Mouse (Mus musculus): ENCODE measurements around the gene Banf2. TPM values are rescaled to one million over a fixed set of nuclear protein-coding genes. Genes with fewer than 3 reads are reported as not detected.

Banf2 gene
- polyA plus RNA-seq, 1 experiment from 2014 or later: not detected

DNA sequence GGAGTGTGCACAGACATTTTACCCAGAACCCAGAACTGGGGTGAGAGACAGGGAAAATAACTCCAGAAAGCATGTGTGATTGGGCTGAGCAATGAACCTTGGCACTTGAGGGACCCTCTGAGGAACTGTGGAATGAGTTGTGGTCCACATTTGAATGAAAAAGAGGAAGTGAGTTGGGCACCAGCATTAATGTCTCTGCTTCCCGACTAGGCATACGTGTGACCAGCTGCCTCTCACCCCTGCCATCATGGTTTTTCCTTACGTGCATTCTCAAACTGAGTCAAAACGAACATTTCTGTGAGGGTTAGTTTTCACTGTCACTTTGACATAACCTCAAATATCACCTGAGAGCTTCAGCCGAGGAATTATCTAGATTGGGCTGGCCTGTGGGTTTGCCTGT, 79.8 kb downstream of the Banf2 start:
- H3K36me3 ChIP-seq (replicated peaks): no peaks in the 10 kb centered on the region
- H3K9me3 ChIP-seq: no peaks in the 10 kb centered on the region
- 85% methylated on average over 5 of the region's 5 CpGs for WGBS
- ATAC-seq (ENCODE audit: low FRiP score): no peak
- no peak overlapping the region for H3K9ac ChIP-seq
- H3K4me1 ChIP-seq: peaks cover 3% of the 10 kb centered on the region; the same call in 1 of the 2 replicates
- H3K4me2 ChIP-seq: no peak overlapping the region
- no peak overlapping the region for H3K27ac ChIP-seq
- H3K4me3 ChIP-seq (replicated peaks): no peak overlapping the region
- no peaks in the 10 kb centered on the region for H3K27me3 ChIP-seq

DNA sequence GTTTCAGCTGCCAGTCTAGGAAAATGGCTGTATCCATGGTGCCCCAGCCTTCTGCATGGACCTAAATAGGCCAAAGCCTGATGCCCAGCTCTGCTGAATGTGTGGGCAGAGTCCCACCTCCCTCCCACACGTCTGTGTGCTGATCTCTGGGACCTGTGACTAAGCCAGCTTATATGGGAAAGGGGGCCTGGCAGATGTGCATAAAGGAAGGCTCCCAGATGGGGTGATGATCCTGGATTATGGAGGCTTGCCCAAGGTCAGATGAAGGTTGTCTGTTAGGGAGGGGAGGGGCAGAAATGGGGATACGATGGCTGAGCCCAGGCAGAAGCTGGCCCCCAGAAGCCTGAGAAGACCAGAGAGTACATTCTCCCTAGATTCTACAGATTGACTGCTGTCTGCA, 85.2 kb downstream of the Banf2 start:
- H3K4me3 ChIP-seq (replicated peaks): no peak overlapping the region
- no peak overlapping the region for H3K9ac ChIP-seq
- H3K4me2 ChIP-seq: no peak overlapping the region
- 69% methylated on average over 2 of the region's 2 CpGs for WGBS
- no peak overlapping the region for H3K27ac ChIP-seq
- H3K36me3 ChIP-seq (replicated peaks): no peaks in the 10 kb centered on the region
- no peaks in the 10 kb centered on the region for H3K9me3 ChIP-seq
- no peaks in the 10 kb centered on the region for H3K4me1 ChIP-seq
- H3K27me3 ChIP-seq: no peaks in the 10 kb centered on the region
- ATAC-seq (ENCODE audit: low FRiP score): no peak

DNA sequence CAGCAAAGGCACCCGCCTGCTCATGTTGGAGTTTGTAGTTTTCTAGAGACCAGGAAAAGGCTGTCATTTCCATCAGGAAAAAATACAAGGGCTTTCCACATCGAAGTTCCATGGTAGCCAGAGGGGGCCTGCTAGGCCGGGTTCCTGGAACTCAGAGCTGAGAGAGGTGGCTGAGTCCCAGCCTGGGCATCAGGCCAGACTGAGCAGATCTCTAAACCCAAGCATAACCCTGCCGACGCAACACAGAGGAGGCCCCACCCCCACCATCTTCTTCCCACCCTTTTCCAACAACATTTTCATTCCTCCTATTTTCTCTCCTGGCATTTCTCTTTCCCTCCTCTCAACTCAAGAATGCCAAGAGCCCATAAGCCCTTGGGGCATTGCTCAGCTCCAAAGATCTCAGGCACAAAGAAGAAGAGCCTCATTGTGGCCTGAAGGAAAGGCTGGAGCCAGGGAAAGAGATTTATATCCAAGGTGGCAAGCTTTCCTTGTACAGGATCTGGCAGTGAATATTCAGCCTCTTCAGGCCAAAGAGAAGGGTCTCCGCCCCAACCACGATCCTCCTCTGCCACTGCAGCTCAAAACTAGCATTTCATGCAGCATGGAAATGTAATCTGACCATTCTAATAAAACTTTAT, 87.4 kb downstream of the Banf2 start:
- Histone ChIP-seq H3K27ac (no peak overlapping the region), H3K4me2 (no peak overlapping the region), H3K36me3 (replicated peaks) (no peaks in the 10 kb centered on the region), H3K4me3 (replicated peaks) (no peak overlapping the region), H3K4me1 (no peaks in the 10 kb centered on the region), H3K9ac (no peak overlapping the region), H3K9me3 (no peaks in the 10 kb centered on the region), H3K27me3 (peaks cover 19% of the 10 kb centered on the region)
- ATAC-seq (ENCODE audit: low FRiP score): no peak
- 82% methylated on average over 7 of the region's 7 CpGs for WGBS

DNA sequence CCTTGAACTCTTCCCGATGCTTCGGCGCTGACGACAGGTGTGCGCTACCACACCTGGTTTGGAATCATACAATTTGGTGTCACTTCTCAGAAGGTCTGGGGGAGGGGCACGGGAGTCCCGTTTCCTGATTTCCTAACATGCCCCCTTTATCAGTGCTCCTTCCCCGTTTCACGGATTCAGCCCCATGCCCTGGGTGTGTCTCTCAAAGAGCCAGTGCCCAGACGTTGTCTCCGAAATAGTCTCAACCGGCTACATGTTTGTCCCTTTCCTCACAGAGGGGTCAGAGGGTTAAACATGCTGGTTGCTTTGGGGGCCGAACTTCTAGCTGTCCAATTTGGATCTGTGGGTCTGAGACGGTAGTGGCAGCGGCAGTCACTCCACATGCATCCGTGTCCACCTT, 89.2 kb downstream of the Banf2 start:
- WGBS: 95% methylated on average over 16 of the region's 16 CpGs
- 0 out of 2 replicates have a peak, but pooled peaks cover 2% of the 10 kb centered on the region for H3K4me1 ChIP-seq
- no peak overlapping the region for H3K9ac ChIP-seq
- ATAC-seq (ENCODE audit: low FRiP score): no peak
- peaks cover 29% of the 10 kb centered on the region for H3K27me3 ChIP-seq
- no peak overlapping the region for H3K4me2 ChIP-seq
- H3K27ac ChIP-seq: no peak overlapping the region
- H3K36me3 ChIP-seq (replicated peaks): no peaks in the 10 kb centered on the region
- no peak overlapping the region for H3K4me3 ChIP-seq (replicated peaks)
- H3K9me3 ChIP-seq: no peaks in the 10 kb centered on the region

Other genes starting within 250 kb of the Banf2 start
- gene Bfsp1, start 169.9 kb upstream of the Banf2 start, polyA plus RNA-seq (2016; fragmentation: Nextera tagmentation; extraction: Ambion mirVana): 1.1 and 1.2 TPM in 2 replicates
- 366 and 389 TPM in 2 replicates for gene Dstn, start 117.7 kb upstream of the Banf2 start, polyA plus RNA-seq (2016; fragmentation: Nextera tagmentation; extraction: Ambion mirVana)
- 30.6 and 39.1 TPM in 2 replicates for gene Rrbp1, start 21.8 kb upstream of the Banf2 start, polyA plus RNA-seq (2016; fragmentation: Nextera tagmentation; extraction: Ambion mirVana)
- 17.5 and 17.9 TPM in 2 replicates for gene Mgme1, start 237.6 kb downstream of the Banf2 start, polyA plus RNA-seq (2016; fragmentation: Nextera tagmentation; extraction: Ambion mirVana)
- gene Snx5, start 237.8 kb downstream of the Banf2 start, polyA plus RNA-seq (2016; fragmentation: Nextera tagmentation; extraction: Ambion mirVana): 93.7 and 98.9 TPM in 2 replicates